Mouse (Mus musculus) hindbrain, embryonic 14.5 days (tissue): ENCODE results near the gene Rab3b. TPM values are rescaled to one million over a fixed set of nuclear protein-coding genes. Genes with fewer than 3 reads are reported as not detected.

Experiments used
- ATAC-seq: fragments of 200-750 bp; cut with Nextera tagmentation; 2 replicates; pipeline ENCODE4 v1.8.0; 2017; ENCODE audit warnings: moderate number of reproducible peaks, mild to moderate bottlenecking, moderate TSS enrichment, moderate library complexity; ENCODE audit not compliant: low FRiP score
- DNase-seq: peaks from one replicate; pipeline ENCODE4 v3.0.0-alpha.2; 2015; ENCODE audit warnings: low spot score
- H3K27ac ChIP-seq: fragments of 300-500 bp; sonication (generic); 2 replicates; pipeline ENCODE4 v1.5.1; 2014; ENCODE audit warnings: mild to moderate bottlenecking, moderate library complexity
- H3K27me3 ChIP-seq: fragments of 300-500 bp; sonication (generic); 2 replicates; pipeline ENCODE4 v1.6.1; 2014; ENCODE audit warnings: mild to moderate bottlenecking, low read length, mixed read lengths; ENCODE audit not compliant: control insufficient read depth, insufficient read depth
- H3K36me3 ChIP-seq: fragments of 300-500 bp; sonication (generic); replicated peaks from 2 replicates; pipeline ENCODE4 v1.6.1; 2014; ENCODE audit not compliant: control insufficient read depth, insufficient read depth
- H3K4me1 ChIP-seq: fragments of 300-500 bp; sonication (generic); replicated peaks from 2 replicates; pipeline ENCODE4 v1.6.1; 2014; ENCODE audit warnings: antibody characterized with exemption, low read length, mixed read lengths; ENCODE audit not compliant: control insufficient read depth, insufficient read depth
- H3K4me2 ChIP-seq: fragments of 300-500 bp; sonication (generic); replicated peaks from 2 replicates; pipeline ENCODE4 v1.6.1; 2014; ENCODE audit warnings: mild to moderate bottlenecking, moderate library complexity
- H3K4me3 ChIP-seq: fragments of 300-500 bp; sonication (generic); replicated peaks from 2 replicates; pipeline ENCODE4 v1.5.1; 2014; ENCODE audit warnings: mild to moderate bottlenecking, low read length
- H3K9ac ChIP-seq: fragments of 300-500 bp; sonication (generic); 2 replicates; pipeline ENCODE4 v1.6.1; 2014
- H3K9me3 ChIP-seq: fragments of 300-500 bp; sonication (generic); 2 replicates; pipeline ENCODE4 v1.6.1; 2016; ENCODE audit warnings: low read length; ENCODE audit not compliant: control insufficient read depth
- WGBS: fragments of 180-500 bp; shearing (Covaris S2); extraction: QIAGEN DNeasy Blood & Tissue Kit; methylation state at CpG from one replicate; pipeline ENCODE4 v1.1.7; 2014; 5-methylcytosine and 5-hydroxymethylcytosine counted together
- polyA plus RNA-seq: library from polyadenylated mRNA; unstranded; fragments of >200 nt; fragmentation: Nextera tagmentation; extraction: Ambion mirVana; gene quantifications from 2 replicates; pipeline ENCODE4 v1.2.1, GENCODE M21; 2014

Gene Rab3b
- polyA plus RNA-seq, 1 experiment from 2014 or later, result 187 TPM

DNA sequence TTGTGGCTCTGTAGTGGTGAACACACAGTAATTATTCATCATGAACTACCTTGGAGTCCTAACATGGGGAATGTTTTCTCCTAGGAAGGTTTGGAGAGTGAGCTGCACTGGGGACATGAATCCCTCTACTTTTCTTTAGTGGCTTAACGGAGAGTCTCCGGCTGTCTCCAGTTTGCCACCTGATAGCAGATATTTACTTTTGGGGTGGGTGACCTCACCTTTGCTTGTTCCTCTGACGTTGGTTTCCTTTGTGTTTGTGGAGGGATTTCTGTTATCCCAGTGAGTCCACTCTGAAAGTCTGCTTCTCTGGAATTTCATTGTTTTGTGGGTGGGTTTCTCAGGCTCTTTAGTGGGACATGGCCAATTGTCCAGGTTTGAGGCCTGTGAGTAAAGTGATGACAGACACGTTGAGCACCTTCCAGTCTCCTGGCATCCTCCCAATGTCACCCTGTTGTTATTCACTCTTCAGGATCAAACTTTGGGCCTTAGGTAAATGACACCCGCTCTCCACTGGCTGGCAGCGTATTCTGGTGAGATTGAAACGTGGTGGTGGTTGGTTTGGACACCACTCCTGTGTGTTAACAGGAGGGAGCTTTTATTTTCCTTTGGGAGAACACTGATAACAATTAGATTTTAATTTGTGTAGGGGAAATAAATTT, 36.8 kb upstream of the Rab3b start:
- 0 out of 2 replicates have a peak, but pooled peaks cover 2% of the 10 kb centered on the region for H3K4me1 ChIP-seq
- H3K9ac ChIP-seq, result no peak overlapping the region
- no peaks in the 10 kb centered on the region for H3K36me3 ChIP-seq
- H3K9me3 ChIP-seq, result no peaks in the 10 kb centered on the region
- H3K4me3 ChIP-seq, result no peak overlapping the region
- no peak overlapping the region for H3K27ac ChIP-seq
- no peaks in the 10 kb centered on the region for H3K27me3 ChIP-seq
- ATAC-seq (no peak), DNase-seq (no peak)
- H3K4me2 ChIP-seq, result no peak overlapping the region
- 94% methylated on average over 7 of the region's 7 CpGs for WGBS

DNA sequence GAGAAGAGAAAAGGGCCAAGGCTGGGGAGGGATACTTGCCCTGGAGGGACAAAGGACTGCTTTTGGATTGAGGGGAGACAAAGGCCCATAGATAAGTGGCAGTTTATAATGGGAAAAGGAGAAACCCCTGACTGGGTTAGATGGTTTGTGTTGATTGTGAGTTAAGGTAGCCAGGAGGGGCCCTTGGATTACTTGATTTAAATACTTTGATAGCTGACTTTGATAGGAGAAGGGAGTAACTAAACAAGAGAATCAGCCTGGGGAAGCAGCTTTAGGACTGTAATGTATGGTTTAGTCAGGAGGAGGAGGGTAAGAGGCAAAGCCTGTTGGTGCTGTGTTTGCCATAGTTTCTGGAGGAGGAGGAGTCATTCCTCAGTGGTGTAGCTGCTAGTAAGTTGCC, 35.5 kb upstream of the Rab3b start:
- H3K4me3 ChIP-seq, result no peak overlapping the region
- no peak overlapping the region for H3K4me2 ChIP-seq
- H3K36me3 ChIP-seq, result no peaks in the 10 kb centered on the region
- H3K27me3 ChIP-seq, result no peaks in the 10 kb centered on the region
- no peak overlapping the region for H3K9ac ChIP-seq
- H3K27ac ChIP-seq, result no peak overlapping the region
- H3K4me1 ChIP-seq, result 0 out of 2 replicates have a peak, but pooled peaks cover 5% of the 10 kb centered on the region
- DNase-seq (no peak), ATAC-seq (no peak)
- H3K9me3 ChIP-seq, result no peaks in the 10 kb centered on the region

DNA sequence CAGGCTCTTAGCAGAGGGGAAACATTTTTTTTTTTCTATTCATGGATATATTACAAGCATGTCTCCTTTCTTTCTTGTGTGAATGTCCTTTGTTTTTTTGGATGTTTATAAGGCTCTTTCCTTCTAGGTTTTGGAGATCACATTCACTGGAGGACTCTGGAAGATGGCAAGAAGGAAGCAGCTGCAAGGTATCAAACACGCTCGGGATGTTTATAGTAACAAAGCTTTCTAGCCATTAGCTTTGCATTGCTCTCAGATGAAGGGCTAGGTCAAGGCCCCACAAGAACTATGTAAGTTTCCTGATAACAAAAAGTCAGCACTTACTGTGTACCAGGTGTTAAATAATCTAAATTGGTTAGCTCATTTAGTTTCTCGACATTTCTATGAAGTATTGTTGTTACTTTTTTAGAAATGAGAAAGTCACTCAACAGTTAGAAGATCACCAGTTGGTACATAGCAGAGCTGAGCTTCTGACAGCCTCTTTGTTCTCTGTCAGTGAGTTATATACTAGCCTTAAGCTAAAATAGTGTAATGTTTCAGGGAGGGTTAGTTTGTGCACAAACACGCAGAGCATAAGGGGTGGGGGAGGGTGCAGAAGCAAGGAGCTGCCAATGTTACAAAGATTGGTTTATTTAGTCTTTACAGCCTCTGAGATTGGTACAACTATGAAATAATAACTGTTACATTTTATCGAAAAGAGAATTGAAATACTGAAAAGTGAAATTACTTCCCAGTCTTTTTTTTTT, 32.9 kb upstream of the Rab3b start:
- Histone ChIP-seq H3K4me3 (no peak overlapping the region), H3K4me2 (no peak overlapping the region), H3K36me3 (peaks cover 9% of the 10 kb centered on the region; the same call in 1 of the 2 replicates), H3K27ac (no peak overlapping the region), H3K9me3 (no peaks in the 10 kb centered on the region), H3K9ac (no peak overlapping the region), H3K4me1 (peaks cover 17% of the 10 kb centered on the region), H3K27me3 (no peaks in the 10 kb centered on the region)
- no peak for DNase-seq
- WGBS, result 96% methylated on average over 5 of the region's 5 CpGs
- no peak for ATAC-seq

DNA sequence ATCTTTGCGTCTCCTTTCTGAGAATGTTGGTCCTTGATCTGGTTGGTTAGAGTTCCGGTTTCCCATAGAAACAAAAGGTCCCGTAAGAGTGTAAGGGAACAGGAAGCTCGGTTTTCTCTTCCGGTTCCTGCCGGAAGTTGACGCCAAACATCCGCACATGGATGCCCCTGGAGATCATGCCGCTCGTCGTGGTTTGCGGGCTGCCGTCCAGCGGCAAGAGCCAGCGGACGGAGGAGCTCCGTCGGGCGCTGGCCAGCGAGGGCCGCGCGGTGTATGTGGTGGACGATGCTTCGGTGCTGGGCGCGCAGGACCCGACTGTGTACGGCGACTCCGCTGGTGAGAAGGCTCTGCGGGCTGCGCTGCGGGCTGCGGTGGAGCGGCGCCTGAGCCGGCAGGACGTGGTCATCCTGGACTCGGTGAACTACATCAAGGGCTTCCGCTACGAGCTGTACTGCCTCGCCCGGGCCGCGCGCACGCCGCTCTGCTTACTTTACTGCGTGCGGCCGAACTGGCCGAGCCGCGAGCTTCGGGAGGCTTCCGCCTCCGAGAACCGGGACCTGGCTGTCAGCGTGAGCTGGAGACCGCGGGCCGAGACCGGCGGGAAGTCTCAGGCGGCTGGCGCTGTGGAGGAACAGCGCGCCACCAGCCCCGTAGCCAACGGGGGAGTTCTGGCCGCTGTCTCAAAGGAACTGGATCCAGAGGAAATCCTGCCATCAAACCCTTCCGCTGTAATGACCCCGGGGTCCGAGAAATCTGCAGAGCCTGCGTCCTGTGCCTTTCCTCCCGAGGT, 31.0 kb upstream of the Rab3b start, which contains the start of gene Kti12:
Kti12 (plus strand) TSS at position 71 of the 790 bp plus-strand sequence.
- Histone ChIP-seq H3K4me2 (peak within 1 kb of the TSS; percentile 87), H3K36me3 (peaks cover 14% of the 10 kb centered on the region), H3K27ac (peak within 1 kb of the TSS; percentile 85), H3K27me3 (no peaks in the 10 kb centered on the region), H3K9me3 (no peaks in the 10 kb centered on the region), H3K4me3 (peak within 1 kb of the TSS; percentile 68), H3K9ac (peak within 1 kb of the TSS; percentile 65), H3K4me1 (peaks cover 17% of the 10 kb centered on the region)
- under 1% methylated on average over 77 of the region's 77 CpGs for WGBS
- ATAC-seq (peak; percentile 92), DNase-seq (peak; percentile 87)

DNA sequence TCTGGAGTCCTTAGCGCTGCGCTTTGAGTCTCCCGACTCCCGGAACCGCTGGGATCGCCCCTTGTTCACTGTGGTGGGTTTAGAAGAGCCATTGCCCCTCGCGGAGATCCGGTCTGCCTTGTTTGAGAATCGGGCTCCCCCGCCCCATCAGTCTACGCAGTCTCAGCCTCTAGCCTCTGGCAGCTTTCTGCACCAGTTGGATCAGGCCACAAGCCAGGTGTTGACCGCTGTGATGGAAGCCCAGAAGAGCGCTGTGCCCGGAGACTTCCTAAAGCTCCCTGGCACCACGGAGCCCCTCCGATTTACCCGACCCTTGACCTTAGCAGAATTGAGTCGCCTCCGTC, 30.4 kb upstream of the Rab3b start, which contains the start of gene A730015C16Rik:
A730015C16Rik (minus strand) TSS at position 115 of the 344 bp plus-strand sequence.
- Histone ChIP-seq H3K27ac (peak within 1 kb of the TSS; percentile 85), H3K4me1 (peaks cover 17% of the 10 kb centered on the region), H3K36me3 (peaks cover 17% of the 10 kb centered on the region), H3K4me3 (peak within 1 kb of the TSS; percentile 68), H3K4me2 (peak within 1 kb of the TSS; percentile 87), H3K9me3 (no peaks in the 10 kb centered on the region), H3K9ac (peak within 1 kb of the TSS; percentile 65), H3K27me3 (no peaks in the 10 kb centered on the region)
- ATAC-seq, result peak; percentile 8; the same call in 1 of the 2 replicates
- 12% methylated on average over 20 of the region's 20 CpGs for WGBS
- DNase-seq, result no peak

DNA sequence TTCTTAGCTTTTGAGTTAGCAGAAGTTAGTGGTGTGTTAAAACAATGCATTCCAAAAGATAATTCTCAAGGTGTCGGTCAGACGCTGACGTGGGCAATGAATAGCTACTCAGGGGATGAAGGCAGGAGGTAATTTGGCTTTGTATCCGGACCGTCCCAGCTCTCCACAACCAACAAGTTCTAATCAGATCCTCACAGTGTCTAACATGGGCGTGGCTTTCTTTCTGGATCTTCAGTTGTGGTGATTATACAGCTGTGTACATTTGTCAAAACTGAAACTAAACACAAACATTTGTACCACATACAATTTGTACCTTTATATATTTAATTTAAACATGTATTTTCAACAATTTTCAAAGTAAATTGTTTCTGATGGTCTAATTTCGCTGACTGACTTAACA, 12.1 kb upstream of the Rab3b start:
- ATAC-seq, result no peak
- H3K27ac ChIP-seq, result no peak overlapping the region
- no peaks in the 10 kb centered on the region for H3K4me1 ChIP-seq
- no peak overlapping the region for H3K9ac ChIP-seq
- H3K4me2 ChIP-seq, result no peak overlapping the region
- 86% methylated on average over 7 of the region's 7 CpGs for WGBS
- no peak overlapping the region for H3K4me3 ChIP-seq
- H3K27me3 ChIP-seq, result no peaks in the 10 kb centered on the region
- no peak for DNase-seq
- H3K9me3 ChIP-seq, result no peaks in the 10 kb centered on the region
- H3K36me3 ChIP-seq, result peaks cover 27% of the 10 kb centered on the region

DNA sequence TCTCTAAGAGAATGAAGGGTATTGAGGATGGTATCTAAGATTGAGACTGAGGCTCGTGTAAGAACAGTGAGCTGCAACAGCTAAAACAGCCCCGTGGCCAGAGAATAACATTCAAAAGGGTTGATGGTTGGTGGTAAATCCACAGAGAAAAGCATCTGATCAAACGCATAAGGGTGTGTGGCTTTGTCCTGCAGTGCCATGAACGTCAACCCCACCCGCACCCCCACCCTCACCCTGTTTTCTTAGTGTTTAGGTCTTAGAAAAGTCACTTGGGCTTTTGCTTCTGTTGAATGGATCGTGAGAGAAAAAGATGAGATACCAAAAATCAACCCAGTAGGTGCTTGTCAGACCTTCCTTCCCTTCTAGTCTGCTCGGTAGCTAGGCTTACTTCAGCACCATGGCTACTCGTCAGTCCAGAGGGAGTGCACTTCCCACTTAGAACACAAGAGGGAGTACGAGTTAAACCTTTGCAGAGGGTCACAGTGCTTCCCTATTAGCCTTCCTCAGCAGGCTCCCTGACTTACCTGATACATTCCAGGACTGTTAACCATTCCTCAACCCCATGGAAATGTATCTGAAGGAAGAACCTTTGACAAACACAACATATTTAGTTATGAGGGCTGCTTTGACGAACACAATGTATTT, 9.0 kb upstream of the Rab3b start:
- 39% methylated on average over 10 of the region's 10 CpGs for WGBS
- DNase-seq (peak; percentile 99), ATAC-seq (peak; percentile 86)
- H3K36me3 ChIP-seq, result 0 out of 2 replicates have a peak, but pooled peaks cover 1% of the 10 kb centered on the region
- no peaks in the 10 kb centered on the region for H3K4me1 ChIP-seq
- H3K27ac ChIP-seq, result no peak overlapping the region
- H3K9me3 ChIP-seq, result no peaks in the 10 kb centered on the region
- H3K4me2 ChIP-seq, result no peak overlapping the region
- H3K27me3 ChIP-seq, result no peaks in the 10 kb centered on the region
- H3K4me3 ChIP-seq, result no peak overlapping the region
- H3K9ac ChIP-seq, result no peak overlapping the region

DNA sequence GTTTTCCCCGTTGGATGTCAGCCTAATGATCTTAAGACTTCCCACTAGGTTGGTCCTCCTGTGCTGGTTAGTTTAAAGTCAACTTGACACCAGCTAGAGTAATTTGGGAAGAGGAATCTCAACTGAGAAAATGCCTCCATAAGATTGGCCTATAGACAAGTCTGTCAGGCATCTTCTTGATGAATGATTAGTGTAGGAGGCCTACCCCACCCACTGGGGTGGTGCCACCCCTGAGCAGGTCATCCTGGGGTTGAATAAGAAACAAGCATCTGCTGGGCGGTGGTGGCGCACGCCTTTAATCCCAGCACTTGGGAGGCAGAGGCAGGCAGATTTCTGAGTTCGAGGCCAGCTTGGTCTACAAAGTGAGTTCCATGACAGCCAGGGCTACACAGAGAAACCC, 5.1 kb upstream of the Rab3b start:
- H3K36me3 ChIP-seq, result no peaks in the 10 kb centered on the region
- no peak overlapping the region for H3K9ac ChIP-seq
- no peak overlapping the region for H3K27ac ChIP-seq
- H3K9me3 ChIP-seq, result no peaks in the 10 kb centered on the region
- no peak for DNase-seq
- WGBS, result 87% methylated on average over 5 of the region's 5 CpGs
- ATAC-seq, result no peak
- H3K4me3 ChIP-seq, result no peak overlapping the region
- H3K27me3 ChIP-seq, result no peaks in the 10 kb centered on the region
- H3K4me1 ChIP-seq, result no peaks in the 10 kb centered on the region
- H3K4me2 ChIP-seq, result no peak overlapping the region

DNA sequence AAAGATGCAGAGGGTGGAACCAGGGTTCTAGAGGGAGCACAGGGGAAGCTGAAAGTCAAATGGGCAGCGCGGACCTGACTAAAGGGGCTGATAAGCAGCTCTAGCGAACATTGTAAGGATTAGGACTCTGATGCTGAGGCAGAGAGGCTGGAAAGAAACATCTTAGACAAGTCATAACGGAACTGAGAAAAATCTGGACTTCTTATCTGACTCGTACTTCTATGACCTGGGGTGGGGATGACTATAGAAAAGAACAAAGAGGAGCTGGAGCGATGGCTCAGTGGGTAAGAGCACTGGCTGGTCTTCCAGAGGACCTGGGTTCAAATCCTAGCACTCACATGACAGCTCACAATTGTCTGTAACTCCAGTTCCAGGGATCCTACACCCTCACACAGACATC, 962 bp upstream of the Rab3b start:
- Histone ChIP-seq H3K9me3 (no peaks in the 10 kb centered on the region), H3K4me1 (no peaks in the 10 kb centered on the region), H3K4me2 (no peak overlapping the region), H3K4me3 (no peak overlapping the region), H3K27ac (no peak overlapping the region), H3K36me3 (no peaks in the 10 kb centered on the region), H3K27me3 (no peaks in the 10 kb centered on the region), H3K9ac (no peak overlapping the region)
- 85% methylated on average over 6 of the region's 6 CpGs for WGBS
- ATAC-seq, result no peak
- no peak for DNase-seq
